Mouse (Mus musculus) kidney, postnatal 0 days (tissue): Measurements from ENCODE around the gene Whamm. TPM values are rescaled to one million over a fixed set of nuclear protein-coding genes. Genes with fewer than 3 reads are reported as not detected.
A peak's percentile ranks its signal among the peaks of the same experiment; 100 is the strongest.

Source experiments
- ATAC-seq: fragments of 200-750 bp; cut with Nextera tagmentation; replicated peaks from 2 replicates; pipeline ENCODE4 v1.8.0; 2017; ENCODE audit warnings: low read depth, moderate number of reproducible peaks, moderate TSS enrichment, moderate library complexity; ENCODE audit not compliant: low FRiP score
- DNase-seq: peaks from one replicate; pipeline ENCODE4 v3.0.0-alpha.2; 2016; ENCODE audit warnings: low spot score
- H3K27ac ChIP-seq: fragments of 300-500 bp; sonication (generic); 2 replicates; pipeline ENCODE4 v1.5.1; 2014; ENCODE audit warnings: mild to moderate bottlenecking
- H3K27me3 ChIP-seq: fragments of 300-500 bp; sonication (generic); 2 replicates; pipeline ENCODE4 v1.6.1; 2014; ENCODE audit warnings: low read length, mixed read lengths; ENCODE audit not compliant: insufficient read depth
- H3K36me3 ChIP-seq: fragments of 300-500 bp; sonication (generic); 2 replicates; pipeline ENCODE4 v1.6.1; 2014; ENCODE audit warnings: low read length, mixed read lengths; ENCODE audit not compliant: insufficient read depth
- H3K4me1 ChIP-seq: fragments of 300-500 bp; sonication (generic); replicated peaks from 2 replicates; pipeline ENCODE4 v1.6.1; 2014; ENCODE audit warnings: antibody characterized with exemption, low read length, mixed read lengths; ENCODE audit not compliant: insufficient read depth
- H3K4me2 ChIP-seq: fragments of 300-500 bp; sonication (generic); 2 replicates; pipeline ENCODE4 v1.6.1; 2014; ENCODE audit warnings: mild to moderate bottlenecking, low read length, moderate library complexity, mixed read lengths
- H3K4me3 ChIP-seq: fragments of 300-500 bp; sonication (generic); replicated peaks from 2 replicates; pipeline ENCODE4 v1.5.1; 2014; ENCODE audit warnings: low read depth, low read length
- H3K9ac ChIP-seq: fragments of 300-500 bp; sonication (generic); 2 replicates; pipeline ENCODE4 v1.6.1; 2014; ENCODE audit warnings: low read depth, low read length
- H3K9me3 ChIP-seq: fragments of 300-500 bp; sonication (generic); replicated peaks from 2 replicates; pipeline ENCODE4 v1.6.1; 2016; ENCODE audit warnings: low read length, inconsistent platforms, mixed read lengths
- CTCF ChIP-seq: IDR thresholded peaks from 2 replicates; pipeline ENCODE4 v1.5.1; 2016; ENCODE audit warnings: antibody characterized with exemption, low read depth, mild to moderate bottlenecking, moderate library complexity
- WGBS: fragments of 180-500 bp; shearing (Covaris S2); extraction: QIAGEN DNeasy Blood & Tissue Kit; methylation state at CpG from one replicate; pipeline ENCODE4 v1.1.7; 2014; 5-methylcytosine and 5-hydroxymethylcytosine counted together
- polyA plus RNA-seq: library from polyadenylated mRNA; unstranded; fragments of >200 nt; fragmentation: Nextera tagmentation; extraction: Ambion mirVana; gene quantifications from 2 replicates; pipeline ENCODE4 v1.2.1, GENCODE M21; 2015

The Whamm gene
- polyA plus RNA-seq, 1 experiment from 2014 or later = 5.7 TPM

DNA sequence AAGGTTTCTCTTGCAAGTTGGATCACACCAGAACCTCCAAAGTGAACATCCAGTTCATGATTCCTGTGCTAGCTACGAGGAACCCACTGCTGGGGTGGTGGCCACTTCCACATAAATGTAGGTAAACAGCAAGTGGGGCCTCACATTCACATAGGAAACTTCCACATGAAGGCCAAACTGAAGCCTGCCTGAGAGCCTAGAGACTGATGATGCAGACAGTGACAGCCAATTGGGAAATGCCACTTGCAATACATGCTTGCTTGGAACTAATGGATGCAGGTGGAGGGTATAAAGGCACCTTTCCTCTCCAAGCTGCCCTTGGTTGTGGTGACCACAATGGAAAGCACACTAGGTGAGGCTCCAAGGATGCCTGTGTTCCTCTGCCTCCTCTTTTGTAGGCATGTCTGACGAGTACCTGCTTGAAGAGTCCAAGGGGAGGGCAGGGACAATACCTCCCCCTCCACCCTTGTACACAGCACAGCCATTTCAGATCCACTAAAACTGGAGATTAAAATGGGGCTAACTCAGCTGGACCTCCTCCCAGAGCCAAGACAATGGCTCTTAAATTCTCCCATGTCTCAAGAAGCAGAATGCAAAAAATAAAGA is 32.9 kb upstream of the Whamm start:
- WGBS = 68% methylated on average over 2 of the region's 2 CpGs
- H3K4me2 ChIP-seq = no peak overlapping the region
- H3K4me3 ChIP-seq = no peak overlapping the region
- H3K4me1 ChIP-seq = no peaks in the 10 kb centered on the region
- no peaks in the 10 kb centered on the region for H3K9me3 ChIP-seq
- ATAC-seq = no peak
- H3K9ac ChIP-seq = no peak overlapping the region
- H3K27me3 ChIP-seq = no peaks in the 10 kb centered on the region
- peak; percentile 62 for DNase-seq
- no peak overlapping the region for H3K27ac ChIP-seq
- H3K36me3 ChIP-seq = peaks cover 23% of the 10 kb centered on the region; the same call in 1 of the 2 replicates
- no peak for TF ChIP-seq CTCF

DNA sequence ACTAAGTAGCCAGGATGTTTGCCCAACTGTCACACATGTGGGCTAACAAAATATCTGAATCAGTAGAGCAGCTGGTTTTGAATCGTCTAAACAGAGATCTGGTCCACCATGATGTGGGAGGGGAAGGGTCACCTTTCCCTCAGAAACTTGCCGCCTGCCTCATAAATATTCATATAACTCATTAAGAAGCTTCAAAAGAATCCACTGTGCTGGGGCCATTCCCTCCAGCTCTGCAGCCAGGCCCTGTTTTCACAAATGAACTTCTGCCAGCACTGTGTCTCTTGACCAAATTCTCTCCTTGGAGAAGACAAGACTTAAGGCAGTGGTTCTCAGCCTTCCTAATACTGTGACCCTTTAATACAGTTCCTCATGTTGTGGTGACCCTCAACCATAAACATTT is 31.5 kb upstream of the Whamm start:
- no peak for DNase-seq
- H3K27ac ChIP-seq = no peak overlapping the region
- H3K4me3 ChIP-seq = no peak overlapping the region
- H3K9me3 ChIP-seq = no peaks in the 10 kb centered on the region
- no peak for TF ChIP-seq CTCF
- H3K27me3 ChIP-seq = no peaks in the 10 kb centered on the region
- ATAC-seq = no peak
- H3K9ac ChIP-seq = no peak overlapping the region
- no peak overlapping the region for H3K4me2 ChIP-seq
- H3K36me3 ChIP-seq = 0 out of 2 replicates have a peak, but pooled peaks cover 11% of the 10 kb centered on the region
- whole genome bisulfite sequencing = 10% methylated on average over 2 of the region's 2 CpGs
- no peaks in the 10 kb centered on the region for H3K4me1 ChIP-seq

DNA sequence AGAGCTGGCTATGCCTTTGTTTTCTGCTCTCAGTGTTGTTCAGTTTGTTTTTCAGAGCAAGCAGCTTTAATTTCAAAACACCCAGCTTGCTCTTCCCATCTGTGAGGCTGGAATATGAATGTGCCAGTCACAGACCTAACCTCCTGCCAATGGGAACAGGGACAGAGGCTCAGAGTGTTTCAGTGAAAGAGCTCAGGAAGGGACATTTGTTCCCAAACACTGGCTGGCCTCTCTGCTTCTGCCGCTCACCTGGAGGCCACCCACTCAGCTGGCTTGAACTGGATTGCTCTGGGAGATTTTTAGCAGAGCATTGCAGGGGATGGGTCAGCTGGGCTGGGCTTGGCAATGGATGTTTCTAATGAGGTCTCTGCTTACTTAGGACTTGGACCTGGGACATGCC is 30.1 kb upstream of the Whamm start:
- DNase-seq (no peak), ATAC-seq (no peak)
- Histone ChIP-seq H3K4me1 (no peaks in the 10 kb centered on the region), H3K4me2 (no peak overlapping the region), H3K4me3 (no peak overlapping the region), H3K27ac (no peak overlapping the region), H3K27me3 (no peaks in the 10 kb centered on the region), H3K9me3 (no peaks in the 10 kb centered on the region), H3K9ac (no peak overlapping the region), H3K36me3 (no peaks in the 10 kb centered on the region)
- WGBS = 52% methylated on average over 1 of the region's 1 CpGs
- no peak for TF ChIP-seq CTCF

DNA sequence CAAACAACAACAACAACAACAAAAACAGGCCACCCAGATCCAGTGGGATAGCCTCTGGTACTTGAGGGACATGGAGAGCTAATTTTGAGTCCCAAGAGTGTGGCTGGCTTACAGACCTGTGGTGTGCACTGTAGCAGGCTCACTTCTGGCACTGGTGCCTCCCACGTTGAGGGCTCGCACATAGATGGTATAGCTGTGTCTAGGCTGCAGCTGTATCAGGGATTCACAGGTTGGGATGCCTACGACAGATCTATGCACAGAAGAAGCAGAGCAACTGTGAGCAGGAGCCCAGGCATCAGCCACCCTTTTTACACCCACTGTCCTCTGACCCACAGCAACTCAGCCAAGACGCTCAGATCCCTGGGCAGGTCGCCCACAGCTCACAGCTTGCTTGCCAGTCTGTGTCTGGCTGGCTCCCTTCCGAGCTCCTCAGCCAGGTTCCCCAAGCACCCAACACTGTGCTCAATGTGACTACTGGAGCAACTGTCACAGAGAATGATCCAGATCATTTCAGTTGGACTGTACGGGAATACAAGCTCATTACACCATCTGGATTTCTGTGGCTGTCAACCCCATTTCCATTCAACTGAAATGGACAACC is 29.0 kb upstream of the Whamm start:
- no peak overlapping the region for H3K4me2 ChIP-seq
- TF ChIP-seq CTCF = no peak
- ATAC-seq (no peak), DNase-seq (no peak)
- H3K27ac ChIP-seq = no peak overlapping the region
- H3K9ac ChIP-seq = no peak overlapping the region
- H3K36me3 ChIP-seq = no peaks in the 10 kb centered on the region
- H3K4me1 ChIP-seq = no peaks in the 10 kb centered on the region
- no peak overlapping the region for H3K4me3 ChIP-seq
- no peaks in the 10 kb centered on the region for H3K27me3 ChIP-seq
- WGBS = 81% methylated on average over 7 of the region's 7 CpGs
- H3K9me3 ChIP-seq = no peaks in the 10 kb centered on the region

DNA sequence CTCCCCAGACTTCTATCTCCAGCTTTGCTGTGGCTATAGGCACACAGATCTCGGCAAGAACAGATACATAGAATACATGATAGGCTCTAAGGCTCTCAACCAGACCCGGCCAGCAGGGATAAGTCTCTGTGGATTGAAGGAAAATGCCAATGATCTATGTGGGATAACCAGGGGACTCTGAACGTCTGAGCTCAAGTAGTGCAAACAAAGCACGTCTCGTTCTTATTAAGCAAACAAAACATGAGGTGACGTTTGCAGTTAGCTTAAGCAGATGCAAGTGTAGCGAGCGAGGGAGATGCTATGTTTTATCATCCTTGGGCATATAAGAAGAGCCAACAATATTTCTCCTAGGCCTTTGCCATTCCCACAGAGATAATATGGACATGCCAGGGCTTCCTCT is 28.1 kb upstream of the Whamm start:
- Histone ChIP-seq H3K27ac (no peak overlapping the region), H3K27me3 (no peaks in the 10 kb centered on the region), H3K9me3 (no peaks in the 10 kb centered on the region), H3K4me2 (no peak overlapping the region), H3K4me1 (no peaks in the 10 kb centered on the region), H3K9ac (no peak overlapping the region), H3K4me3 (no peak overlapping the region), H3K36me3 (no peaks in the 10 kb centered on the region)
- 81% methylated on average over 8 of the region's 8 CpGs for WGBS
- DNase-seq (no peak), ATAC-seq (no peak)
- TF ChIP-seq CTCF = no peak

DNA sequence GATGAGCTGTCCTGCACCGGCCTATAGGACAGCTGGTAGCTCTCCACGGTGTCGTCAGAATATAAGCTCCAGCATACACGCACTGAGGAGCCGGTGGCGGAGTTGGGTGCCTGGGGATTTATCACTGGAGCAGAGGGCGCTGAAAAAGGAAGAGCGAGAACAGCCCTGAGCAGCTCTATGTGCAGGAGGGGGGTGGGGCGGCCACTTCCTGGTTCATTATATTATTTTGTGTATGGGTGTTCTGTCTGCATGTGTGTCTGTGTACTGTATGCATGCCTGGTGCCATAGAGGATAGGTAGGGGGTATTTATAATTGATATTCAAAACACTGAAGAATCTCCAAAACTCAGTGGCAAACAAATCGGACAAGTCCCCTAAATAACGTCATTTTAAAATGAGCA is 22.2 kb upstream of the Whamm start:
- DNase-seq (no peak), ATAC-seq (no peak)
- H3K9me3 ChIP-seq = no peaks in the 10 kb centered on the region
- no peak overlapping the region for H3K4me3 ChIP-seq
- no peaks in the 10 kb centered on the region for H3K36me3 ChIP-seq
- TF ChIP-seq CTCF = no peak
- H3K27me3 ChIP-seq = no peaks in the 10 kb centered on the region
- H3K4me2 ChIP-seq = no peak overlapping the region
- no peak overlapping the region for H3K9ac ChIP-seq
- 66% methylated on average over 11 of the region's 11 CpGs for WGBS
- H3K4me1 ChIP-seq = no peaks in the 10 kb centered on the region
- no peak overlapping the region for H3K27ac ChIP-seq

DNA sequence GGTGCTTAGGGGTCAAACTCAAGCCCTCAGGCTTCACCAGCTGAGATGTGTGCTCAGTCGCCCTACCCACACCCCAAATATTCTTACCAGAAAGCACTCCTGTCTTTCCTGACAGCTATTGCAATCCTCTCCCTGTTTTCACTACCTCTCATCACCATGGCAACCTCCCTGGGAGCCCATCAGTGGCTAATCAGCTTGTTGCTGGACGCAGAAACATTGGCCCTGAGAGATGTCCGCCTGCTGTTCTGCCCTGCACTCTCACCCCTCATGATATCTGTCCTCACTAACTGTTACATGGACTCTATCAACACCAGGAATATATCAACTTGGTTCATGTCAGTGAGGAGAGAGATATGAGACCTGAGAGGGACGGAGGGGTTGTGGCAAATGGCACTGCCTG is 17.5 kb upstream of the Whamm start:
- no peak for TF ChIP-seq CTCF

More for the DNA sequence above, 17.5 kb upstream of the Whamm start:
- Histone ChIP-seq H3K9me3 (no peaks in the 10 kb centered on the region), H3K4me1 (no peaks in the 10 kb centered on the region), H3K9ac (no peak overlapping the region), H3K4me2 (no peak overlapping the region), H3K27me3 (no peaks in the 10 kb centered on the region), H3K4me3 (no peak overlapping the region), H3K36me3 (no peaks in the 10 kb centered on the region), H3K27ac (no peak overlapping the region)
- 56% methylated on average over 4 of the region's 4 CpGs for WGBS
- no peak for DNase-seq
- no peak for ATAC-seq
